Mouse (Mus musculus) right cerebral cortex, postnatal 14 days (tissue): Measurements from ENCODE around the gene Usp40.

Experiments used
- DNase-seq: peaks from one replicate; pipeline ENCODE4 v3.0.0; 2022

Gene Usp40

GRCm38 (mm10) chr1:87941765-87942164 is 66.6 kb downstream of the Usp40 start:
- no peak for DNase-seq

GRCm38 (mm10) chr1:87936516-87936915 is 71.8 kb downstream of the Usp40 start:
- no peak for DNase-seq

GRCm38 (mm10) chr1:87936075-87936474 is 72.3 kb downstream of the Usp40 start:
- no peak for DNase-seq

GRCm38 (mm10) chr1:87935546-87935945 is 72.8 kb downstream of the Usp40 start:
- no peak for DNase-seq

- DNase-seq, result no peak
Observed at GRCm38 (mm10) chr1:87935095-87935494, 73.3 kb downstream of the Usp40 start.

- no peak for DNase-seq
Observed at GRCm38 (mm10) chr1:87933051-87933450, 75.3 kb downstream of the Usp40 start.

- peak; percentile 26 for DNase-seq
Observed at GRCm38 (mm10) chr1:87929730-87930129, 78.6 kb downstream of the Usp40 start.

- DNase-seq, result no peak
Observed at GRCm38 (mm10) chr1:87924888-87925287, 83.5 kb downstream of the Usp40 start.

GRCm38 (mm10) chr1:87922666-87923065 is 85.7 kb downstream of the Usp40 start:
- DNase-seq, result peak; percentile 31

GRCm38 (mm10) chr1:87920056-87920614 is 88.2 kb downstream of the Usp40 start:
- DNase-seq, result peak; percentile 1

- DNase-seq, result peak; percentile 9
Observed at GRCm38 (mm10) chr1:87918061-87918460, 90.3 kb downstream of the Usp40 start.

GRCm38 (mm10) chr1:87917361-87917760 is 91.0 kb downstream of the Usp40 start:
- DNase-seq, result peak; percentile 1

- no peak for DNase-seq
Observed at GRCm38 (mm10) chr1:87913356-87913755, 95.0 kb downstream of the Usp40 start.

- no peak for DNase-seq
Observed at GRCm38 (mm10) chr1:87910428-87910827, 97.9 kb downstream of the Usp40 start.

GRCm38 (mm10) chr1:87909565-87909964 is 98.8 kb downstream of the Usp40 start:
- no peak for DNase-seq

- no peak for DNase-seq
Observed at GRCm38 (mm10) chr1:87908736-87909135, 99.6 kb downstream of the Usp40 start.

- no peak for DNase-seq
Observed at GRCm38 (mm10) chr1:87908006-87908405, 100.3 kb downstream of the Usp40 start.

- DNase-seq, result no peak
Observed at GRCm38 (mm10) chr1:87906361-87906956, 101.9 kb downstream of the Usp40 start.

- no peak for DNase-seq
Observed at GRCm38 (mm10) chr1:87902186-87902585, 106.2 kb downstream of the Usp40 start.

GRCm38 (mm10) chr1:87900979-87901378 is 107.4 kb downstream of the Usp40 start:
- no peak for DNase-seq

GRCm38 (mm10) chr1:87899701-87900100 is 108.7 kb downstream of the Usp40 start:
- DNase-seq, result no peak

- DNase-seq, result no peak
Observed at GRCm38 (mm10) chr1:87896921-87897320, 111.4 kb downstream of the Usp40 start.
